Mouse (Mus musculus) mature B cell (primary cell): Measurements from ENCODE around the gene Kdm5c.
"Not testable (repeated sequence)": the region's sequence is repeated elsewhere in the genome, so short reads cannot be mapped to it uniquely, and the experiment has no call there.

Source experiments
- in situ Hi-C: fragments of 300-500 bp; cut with MboI; formaldehyde crosslinking; loops from 2 replicates; pipeline ENCODE4 v1.14.3; 2019

Kdm5c gene

DNA sequence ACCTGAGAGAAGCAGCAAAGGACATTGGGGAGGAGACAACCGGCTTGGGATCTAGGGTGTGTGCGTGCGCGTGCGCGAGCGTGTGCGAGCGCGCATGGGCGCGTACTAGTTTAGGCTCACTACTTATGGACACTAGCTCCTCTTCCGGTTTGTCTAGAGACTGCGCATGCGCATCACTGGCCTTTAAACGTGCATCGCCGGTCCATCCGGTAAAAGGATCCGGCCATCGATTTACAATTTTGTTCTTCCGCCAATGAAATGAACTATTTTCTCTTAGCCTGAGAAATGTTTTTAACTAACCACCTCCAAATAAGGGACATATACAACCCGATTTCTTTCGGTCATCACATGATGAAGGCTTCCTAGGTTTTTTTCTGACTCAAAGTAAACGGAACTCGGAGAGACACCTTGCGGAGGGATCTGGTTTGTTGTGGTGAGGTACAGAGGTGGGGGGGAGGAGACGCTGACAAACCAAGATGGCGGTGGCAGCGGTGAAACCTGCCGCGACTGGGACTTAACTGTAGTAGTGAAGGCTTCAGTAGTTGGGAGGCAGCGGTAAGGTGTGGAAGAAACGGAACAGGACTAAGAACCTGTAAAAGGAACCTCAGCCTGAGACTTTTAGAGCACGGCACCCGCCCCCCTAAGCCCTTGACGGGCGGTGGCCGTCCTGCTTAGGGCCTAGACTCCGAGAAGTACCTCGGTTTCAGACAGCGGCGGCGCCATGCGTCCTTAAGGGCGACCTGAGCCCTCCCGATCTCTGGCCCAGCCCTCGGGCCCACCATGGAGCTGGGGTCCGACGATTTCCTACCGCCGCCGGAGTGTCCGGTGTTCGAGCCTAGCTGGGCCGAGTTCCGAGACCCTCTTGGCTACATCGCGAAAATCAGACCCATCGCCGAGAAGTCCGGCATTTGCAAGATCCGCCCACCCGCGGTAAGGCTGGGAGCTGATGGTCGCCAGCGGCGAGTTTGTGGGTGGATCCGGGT lies at the start of gene Kdm5c:
Gene Kdm5c, plus strand, starts transcription at position 240 of the 983 bp plus-strand sequence.
- in situ Hi-C loops: loop anchor here (10.0 kb wide), 1 partner anchor 112 kb away; the partner anchor contains the start of gene Tspyl2

DNA sequence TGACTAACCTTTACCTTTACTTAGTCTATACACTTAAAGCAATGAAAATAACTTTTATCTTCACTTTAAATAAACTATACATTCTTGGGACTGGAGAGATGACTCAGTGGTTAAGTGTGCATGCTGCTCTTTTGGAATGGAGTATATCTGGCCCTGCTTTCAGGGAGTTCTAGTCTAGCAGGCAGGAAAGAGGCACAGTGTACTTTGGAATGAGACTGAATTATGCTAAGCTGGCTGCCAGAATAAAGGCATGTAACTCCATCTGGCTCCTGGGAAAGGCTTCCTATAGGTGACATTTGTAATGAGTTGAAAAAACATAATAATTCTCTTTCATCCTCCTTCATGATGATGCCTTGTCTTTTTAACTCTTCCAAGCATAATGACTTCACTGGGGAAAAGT lies 45.7 kb upstream of the Kdm5c start:
- in situ Hi-C loops: no loop called here

DNA sequence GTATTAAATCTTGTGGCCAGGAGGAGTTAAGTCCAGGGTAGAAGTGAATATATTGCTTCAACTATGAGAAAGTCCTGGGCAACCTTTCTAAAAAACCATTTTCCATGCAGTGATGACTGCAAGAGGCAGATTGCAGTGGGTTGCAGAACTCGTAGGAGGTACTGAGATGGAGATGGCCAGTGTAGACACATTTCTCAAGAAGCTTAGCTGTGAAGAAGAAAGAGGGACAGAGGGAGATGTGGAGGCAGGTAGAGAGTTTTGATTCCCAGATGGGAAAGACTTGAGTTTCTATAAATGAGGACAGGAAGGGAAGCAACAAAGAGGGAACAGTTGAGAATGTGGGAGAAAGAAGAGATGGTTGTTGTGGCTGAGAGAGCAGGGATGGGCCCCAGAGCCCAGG lies 41.6 kb upstream of the Kdm5c start:
- in situ Hi-C loops: no loop called here

DNA sequence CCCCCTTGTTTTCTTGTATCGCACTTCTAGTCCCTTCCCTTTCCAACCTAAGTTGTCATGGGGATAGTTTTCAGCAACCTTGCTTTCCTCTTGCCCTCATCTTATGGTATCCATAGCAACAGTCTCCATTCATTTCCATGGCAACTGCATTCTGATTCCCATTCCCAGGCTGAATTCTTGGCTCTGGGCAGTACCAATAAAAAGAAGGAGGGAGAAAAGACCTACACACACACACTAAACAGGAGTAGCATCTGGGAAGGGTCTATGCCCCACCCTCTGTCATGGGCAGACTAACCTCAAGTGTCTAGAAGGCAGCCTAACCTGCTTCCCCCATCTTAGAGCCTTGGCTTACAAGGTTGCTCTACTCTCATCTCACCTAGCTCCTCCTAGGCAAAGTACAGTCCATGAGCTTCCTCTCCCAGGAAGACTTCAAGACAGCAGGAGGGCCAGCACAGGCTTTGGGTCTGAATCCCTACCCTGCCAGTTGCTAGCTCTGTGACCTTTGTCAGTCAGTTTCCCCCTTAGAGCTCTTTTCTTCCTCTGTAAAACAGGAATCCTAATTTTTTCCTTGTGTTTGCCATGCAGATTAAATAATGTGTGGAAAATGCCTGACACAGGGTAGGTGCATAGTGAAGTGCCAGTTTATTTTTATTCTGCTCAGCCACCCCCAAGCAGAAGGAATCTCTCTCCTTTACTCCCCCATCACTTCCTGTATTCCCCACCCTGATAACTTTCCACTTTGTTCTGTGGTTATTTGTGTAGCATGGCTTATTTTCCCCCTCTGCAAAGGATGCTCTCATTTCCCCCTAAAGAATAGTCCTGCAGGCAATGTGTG lies 34.8 kb upstream of the Kdm5c start:
- in situ Hi-C loops: no loop called here

DNA sequence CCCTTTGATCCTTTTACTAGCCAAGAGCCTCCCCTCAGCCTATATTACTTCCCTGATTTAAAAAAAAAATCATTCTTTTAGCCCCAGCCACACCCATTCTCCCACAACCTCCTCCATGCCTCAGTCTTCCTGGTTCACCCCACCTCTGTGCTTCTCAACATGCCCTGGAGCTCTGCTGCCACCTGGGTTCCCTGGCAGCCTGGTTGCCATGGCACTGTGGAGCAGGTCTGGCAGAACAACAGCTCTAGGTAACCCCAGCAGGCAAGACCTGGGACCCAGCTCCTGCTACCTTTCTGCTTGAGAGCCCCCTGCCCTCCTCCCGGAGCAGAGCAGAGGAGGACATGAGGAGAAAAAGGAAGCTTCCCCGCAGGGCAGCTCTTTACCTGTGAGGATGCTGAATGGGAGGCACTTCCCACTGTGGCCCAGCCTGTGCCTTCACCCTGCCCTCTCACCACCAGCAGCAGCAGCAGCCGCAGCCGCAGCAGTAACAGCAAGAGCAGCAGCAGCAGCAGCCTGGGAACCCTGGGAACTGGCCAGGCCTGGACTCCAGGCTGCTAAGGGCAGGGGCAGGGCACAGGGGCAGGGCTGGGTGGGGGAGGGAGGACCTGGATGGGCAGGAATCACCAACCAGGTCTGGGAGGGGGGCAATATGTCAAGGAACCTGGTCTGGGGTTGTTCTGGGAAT lies 30.9 kb upstream of the Kdm5c start:
- in situ Hi-C loops: no loop called here

DNA sequence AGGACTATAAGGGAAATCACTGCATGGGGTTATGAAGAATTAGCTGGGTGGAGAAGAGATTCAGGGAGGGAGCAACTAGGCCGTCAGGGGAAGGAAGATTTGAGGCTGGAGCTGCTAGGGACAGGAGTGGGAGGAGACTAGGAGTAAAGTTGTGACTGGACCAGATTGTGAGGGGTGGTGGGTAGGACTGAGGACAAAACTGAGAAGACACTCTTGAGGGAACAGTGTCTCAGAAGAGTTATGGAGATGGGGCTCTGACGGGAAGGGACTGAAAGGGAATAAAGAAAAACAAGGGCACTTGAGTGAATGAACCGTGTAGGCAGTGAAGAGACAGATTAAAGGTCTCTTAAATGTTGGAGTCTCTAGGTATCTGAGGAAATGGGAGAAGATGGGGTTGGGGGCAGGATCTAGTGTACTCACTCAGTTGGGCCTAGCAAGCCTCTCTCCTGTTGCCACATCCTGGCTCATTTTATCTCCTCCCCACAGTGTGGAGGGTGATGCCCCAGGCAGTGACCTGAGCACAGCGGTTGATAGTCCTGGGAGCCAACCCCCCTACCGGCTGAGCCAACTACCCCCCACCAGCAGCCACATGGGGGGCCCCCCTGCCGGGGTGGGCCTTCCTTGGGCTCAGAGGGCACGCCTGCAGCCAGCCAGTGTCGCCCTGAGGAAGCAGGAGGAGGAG lies 30.3 kb upstream of the Kdm5c start:
- in situ Hi-C loops: no loop called here

DNA sequence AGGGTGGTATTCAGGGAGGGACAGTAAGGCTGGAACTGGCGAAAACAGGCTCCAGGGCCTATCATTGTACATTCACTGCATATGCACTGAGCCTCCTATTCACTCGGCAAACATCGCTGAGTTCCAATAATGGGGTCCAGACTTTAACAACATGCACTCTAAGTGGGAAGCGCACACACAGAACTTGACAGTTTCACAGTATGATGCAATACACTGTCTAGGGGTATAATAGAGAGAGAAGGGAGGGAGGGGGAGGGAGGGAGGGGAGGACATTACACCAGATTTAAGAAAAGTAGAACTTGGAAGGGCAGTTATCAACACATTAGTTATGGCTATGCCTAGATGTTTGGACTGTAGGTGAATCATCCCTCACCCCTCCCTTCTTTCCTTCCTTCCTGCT lies 29.6 kb upstream of the Kdm5c start:
- in situ Hi-C loops: no loop called here

DNA sequence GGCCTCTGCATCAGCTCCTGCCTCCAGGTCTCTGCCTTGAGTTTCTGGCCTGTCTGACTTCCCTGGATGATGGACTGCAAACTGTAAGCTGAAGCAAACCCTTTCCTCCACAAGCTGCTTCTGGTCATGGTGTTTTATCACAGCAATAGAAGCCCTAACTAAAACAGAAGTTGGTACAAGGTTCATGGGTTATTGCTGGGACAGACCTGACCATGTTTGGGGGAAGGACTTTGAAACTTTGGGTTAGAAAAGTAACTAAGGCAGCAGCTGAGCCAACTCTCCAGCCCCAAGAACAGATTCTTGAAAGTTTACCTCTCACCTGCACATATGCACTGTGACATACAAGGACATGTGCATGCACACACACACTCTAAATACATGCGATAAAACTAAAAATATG lies 27.3 kb upstream of the Kdm5c start:
- in situ Hi-C loops: no loop called here

DNA sequence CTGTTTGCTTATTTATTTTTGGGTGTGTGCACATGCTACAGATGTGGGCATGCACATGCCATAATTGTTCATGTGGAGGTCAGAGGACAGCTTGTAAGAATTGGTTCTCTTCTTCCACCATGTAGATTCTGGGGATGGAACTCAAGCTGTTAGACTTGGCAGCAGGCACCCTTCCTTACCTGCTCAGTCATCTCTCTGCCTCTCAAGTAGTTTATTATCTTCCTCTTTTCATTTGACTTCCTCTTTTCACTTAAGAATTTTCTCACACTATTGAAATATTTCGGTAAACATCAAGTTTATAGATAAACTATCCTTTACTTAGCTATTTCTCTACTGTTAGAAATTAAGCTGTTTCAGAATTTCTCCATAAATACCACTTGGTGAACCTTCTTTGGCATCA lies 18.1 kb upstream of the Kdm5c start:
- in situ Hi-C loops: no loop called here

DNA sequence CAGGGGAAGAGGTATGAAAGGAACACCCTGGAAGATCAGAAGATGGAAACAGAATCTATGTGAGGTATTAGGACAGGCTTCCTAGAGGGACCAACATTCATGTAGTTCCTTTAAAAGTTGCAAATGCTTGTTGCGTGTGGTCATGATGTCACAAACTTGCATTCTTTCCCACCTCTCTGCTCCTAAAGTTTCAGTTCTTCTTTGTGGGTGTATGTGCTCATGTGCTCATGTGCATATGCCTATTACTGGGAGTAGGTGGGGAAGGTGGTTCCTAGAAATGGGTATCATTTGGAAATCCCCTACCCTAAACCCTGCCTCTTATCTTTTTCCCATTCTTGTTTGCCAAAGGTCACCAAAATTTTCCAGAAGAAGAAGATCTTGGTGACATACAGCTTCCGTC lies 14.3 kb upstream of the Kdm5c start:
- in situ Hi-C loops: no loop called here

DNA sequence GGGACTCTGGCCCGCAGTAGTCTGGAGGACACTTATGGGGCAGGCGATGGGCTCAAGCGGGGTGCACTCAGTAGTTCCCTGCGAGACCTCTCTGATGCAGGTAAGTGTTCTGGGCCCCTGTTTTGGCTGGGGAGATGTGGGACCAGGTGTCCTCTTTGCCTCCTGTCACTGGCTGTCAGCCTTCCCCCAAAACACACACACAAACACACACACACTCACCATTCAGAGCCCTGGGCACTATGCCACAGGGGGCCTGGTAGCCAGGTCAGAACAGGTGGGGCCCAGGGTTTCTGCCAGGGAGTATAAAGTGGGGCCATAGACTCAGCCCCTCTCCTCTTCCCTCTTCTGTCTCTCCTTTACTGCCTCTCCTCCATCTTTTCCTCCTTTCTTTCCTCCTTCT lies 11.1 kb upstream of the Kdm5c start:
- in situ Hi-C loops: no loop called here

DNA sequence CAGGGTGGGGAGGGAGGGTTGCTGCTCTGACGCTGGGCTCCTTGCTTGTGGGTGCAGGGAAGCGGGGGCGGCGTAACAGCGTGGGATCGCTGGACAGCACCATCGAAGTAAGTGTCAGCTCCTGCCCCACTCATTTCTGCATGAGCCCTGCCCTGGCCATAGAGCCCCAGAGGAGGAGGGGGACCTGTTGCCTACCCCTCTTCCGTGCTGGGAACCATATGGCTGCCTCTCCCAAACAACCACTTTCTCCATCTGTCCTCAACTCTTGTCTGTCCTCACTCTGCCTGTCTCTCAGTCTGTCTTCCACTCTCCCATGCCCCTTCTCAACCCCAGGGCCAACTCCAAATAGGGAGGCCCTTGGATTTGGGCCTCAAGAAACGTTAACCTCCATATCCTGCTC lies 10.6 kb upstream of the Kdm5c start:
- in situ Hi-C loops: no loop called here

DNA sequence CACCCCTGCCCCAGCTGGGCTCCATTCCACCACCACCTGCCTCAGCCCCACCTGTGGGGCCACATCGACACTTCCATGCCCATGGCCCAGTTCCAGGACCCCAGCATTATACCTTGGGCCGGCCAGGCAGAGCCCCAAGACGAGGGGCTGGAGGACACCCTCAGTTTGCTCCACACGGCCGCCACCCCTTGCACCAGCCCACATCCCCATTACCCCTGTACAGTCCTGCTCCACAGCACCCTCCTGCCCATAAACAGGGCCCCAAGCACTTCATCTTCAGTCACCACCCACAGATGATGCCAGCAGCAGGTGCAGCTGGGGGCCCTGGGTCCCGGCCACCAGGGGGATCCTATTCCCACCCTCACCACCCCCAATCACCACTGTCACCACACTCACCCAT lies 9.5 kb upstream of the Kdm5c start:
- in situ Hi-C loops: no loop called here

DNA sequence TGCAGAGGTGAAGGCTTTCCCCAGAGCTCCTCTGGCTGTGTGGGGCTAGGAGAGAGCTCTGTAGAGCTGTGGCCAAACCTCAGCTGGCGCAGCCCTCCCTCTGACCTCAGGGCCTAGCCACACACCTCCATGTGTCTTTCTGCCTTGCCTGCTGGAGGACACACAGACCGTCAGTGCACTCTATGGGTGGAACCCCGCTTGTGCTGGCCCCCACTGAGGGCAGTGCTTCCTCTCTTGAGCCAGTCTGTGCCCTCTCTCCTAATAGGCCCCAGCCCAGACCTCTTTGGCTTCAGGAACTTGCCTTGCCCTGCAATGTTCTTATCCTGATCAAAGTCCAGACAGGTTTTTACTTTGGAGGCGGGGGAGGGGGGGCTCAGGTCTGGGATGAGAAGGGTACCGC lies 8.5 kb upstream of the Kdm5c start:
- in situ Hi-C loops: no loop called here

DNA sequence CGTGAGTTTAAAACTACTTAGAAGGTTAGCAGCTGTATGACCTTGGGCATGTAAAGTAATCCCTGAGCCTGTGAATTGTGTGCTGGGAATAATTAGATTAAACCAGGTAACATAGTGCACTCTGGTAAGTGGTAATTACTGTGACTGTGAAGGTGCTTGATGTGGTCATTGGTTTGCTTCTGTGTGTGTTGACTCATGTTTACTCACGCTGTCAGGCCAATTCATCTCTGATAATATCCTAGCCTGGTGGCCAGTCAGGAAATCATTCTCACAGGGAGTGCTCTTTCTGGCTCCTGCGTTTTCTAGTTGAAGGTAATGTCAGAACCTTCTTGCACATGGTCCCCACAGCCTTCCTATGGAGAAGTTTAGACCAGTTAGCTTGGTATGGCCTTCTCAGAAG lies 1.3 kb downstream of the Kdm5c start:
- in situ Hi-C loops: loop anchor here (10.0 kb wide), 1 partner anchor 111 kb away; the partner anchor contains the start of gene Tspyl2

DNA sequence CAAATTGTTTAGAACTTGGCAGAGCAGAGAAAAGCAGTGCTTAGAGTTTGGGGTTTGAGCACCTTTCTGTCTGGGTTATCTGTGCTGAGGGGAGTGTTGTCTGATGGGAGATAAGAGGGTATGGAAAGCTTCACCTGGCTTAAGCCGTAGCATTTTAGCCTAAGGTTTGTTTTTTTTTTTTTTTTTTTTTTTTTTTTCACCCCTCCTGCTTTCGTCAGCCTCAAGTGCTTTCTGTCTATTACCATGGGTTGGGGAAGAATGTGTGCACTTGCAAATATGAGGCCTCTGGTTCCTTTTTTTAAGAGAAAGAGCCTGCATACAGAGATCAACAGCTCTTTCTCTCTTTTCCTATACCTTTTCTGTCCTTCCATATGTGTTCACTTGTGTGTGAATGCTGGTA lies 2.9 kb downstream of the Kdm5c start:
- in situ Hi-C loops: loop anchor here (10.0 kb wide), 1 partner anchor 109 kb away; the partner anchor contains the start of gene Tspyl2

DNA sequence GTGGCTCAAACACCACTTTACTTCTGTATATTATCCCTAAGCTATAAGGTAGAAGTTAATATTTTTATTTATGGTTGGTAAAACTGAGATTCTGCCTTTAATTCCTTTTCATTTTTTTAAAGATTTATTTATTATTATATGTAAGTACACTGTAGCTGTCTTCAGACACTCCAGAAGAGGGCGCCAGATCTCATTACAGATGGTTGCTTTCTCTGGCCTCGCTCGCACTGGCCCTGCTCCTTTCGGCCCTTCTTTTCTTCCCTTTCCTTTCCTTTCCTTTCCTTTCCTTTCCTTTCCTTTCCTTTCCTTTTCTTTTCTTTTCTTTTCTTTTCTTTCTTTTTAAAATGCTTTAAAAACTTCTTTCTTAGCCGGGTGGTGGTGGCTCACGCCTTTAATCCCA lies 10.3 kb downstream of the Kdm5c start:
- in situ Hi-C loops: not testable (repeated sequence)

DNA sequence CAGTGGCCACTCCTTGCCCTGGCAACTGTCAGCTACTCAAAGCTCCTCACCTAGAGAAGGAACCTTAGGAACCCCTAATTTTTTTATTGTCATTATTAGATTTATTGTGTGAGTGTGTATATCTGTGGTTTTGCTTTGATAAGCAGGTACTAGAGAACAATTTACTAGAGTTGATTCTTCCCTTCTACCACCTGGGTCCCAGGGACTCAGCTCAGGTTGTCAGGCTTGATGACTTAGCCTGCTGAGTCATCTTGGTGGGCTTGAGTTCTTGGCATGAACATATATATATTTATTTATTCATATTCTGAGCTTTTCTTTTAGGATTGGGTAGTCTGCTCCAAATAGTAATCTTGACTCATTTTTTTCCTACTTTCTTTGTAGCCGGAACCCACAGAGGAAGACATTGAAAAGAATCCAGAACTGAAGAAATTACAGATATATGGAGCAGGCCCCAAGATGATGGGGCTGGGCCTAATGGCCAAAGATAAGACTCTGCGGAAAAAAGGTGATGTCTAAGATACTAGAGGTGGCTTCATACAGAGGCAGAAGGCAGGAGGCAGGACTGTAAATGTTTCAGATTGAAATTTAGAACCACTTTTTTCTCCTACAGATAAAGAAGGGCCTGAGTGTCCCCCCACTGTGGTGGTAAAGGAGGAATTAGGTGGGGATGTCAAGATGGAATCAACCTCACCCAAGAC lies 11.8 kb downstream of the Kdm5c start:
- in situ Hi-C loops: no loop called here

DNA sequence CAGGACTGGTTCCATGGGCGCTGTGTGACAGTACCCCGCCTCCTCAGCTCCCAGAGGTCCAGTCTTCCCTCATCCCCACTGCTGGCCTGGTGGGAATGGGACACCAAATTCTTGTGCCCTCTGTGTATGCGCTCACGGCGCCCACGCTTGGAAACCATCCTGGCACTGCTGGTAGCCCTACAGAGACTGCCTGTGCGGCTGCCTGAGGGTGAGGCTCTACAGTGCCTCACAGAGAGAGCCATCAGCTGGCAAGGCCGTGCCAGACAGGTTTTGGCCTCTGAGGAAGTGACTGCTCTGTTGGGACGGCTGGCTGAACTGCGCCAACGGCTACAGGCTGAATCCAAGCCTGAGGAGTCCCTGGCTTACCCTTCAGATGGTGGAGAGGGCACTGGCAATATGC lies 38.4 kb downstream of the Kdm5c start:
- in situ Hi-C loops: no loop called here

DNA sequence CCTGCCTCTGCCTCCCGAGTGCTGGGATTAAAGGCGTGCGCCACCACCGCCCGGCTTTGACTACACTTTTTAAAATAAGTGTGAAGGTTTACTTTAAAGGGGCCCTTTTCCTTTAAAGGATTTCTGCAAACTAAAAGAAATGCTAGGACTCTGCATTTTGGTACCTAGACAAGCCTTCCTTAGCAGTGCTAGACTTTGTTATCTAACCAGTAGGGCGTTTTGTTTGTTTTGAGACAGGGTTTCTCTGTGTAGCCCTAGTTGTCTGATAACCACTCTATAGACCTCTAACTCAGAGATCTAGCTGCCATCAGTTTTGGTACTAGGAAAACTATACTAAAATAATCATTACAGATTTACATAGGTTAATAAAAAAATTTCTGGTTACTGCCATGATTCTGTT lies 46.6 kb downstream of the Kdm5c start:
- in situ Hi-C loops: no loop called here

DNA sequence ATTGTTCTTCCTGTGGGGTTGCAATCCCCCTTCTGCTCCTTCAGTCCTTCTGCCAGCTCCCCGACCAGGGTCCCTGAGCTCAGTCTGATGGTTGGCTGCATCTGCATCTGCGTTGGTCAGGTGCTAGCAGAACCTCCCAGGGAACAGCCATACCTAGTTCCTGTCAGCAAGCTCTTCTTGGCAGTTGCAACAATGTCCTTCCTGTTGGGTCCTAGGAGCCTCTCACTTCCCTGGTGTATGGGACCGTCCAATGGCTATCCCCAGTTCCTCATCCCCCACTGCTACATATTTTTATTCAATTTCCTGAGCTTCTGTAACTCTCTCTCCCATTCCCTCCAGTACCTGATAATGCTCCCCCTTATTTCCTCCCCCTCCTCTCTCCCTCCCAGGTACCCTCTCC lies 51.9 kb downstream of the Kdm5c start:
- in situ Hi-C loops: no loop called here
